Mouse (Mus musculus) testis, adult 2 months (tissue): ENCODE results near the gene Nrip2. TPM values are rescaled to one million over a fixed set of nuclear protein-coding genes. Genes with fewer than 3 reads are reported as not detected.

ENCODE experiments used
- H3K27ac ChIP-seq: fragments of 200-500 bp; 2 replicates; pipeline ENCODE4 v1.5.1; 2012; ENCODE audit warnings: low read depth, low read length; ENCODE audit not compliant: control insufficient read depth, insufficient read depth
- H3K27me3 ChIP-seq: fragments of 200-500 bp; 2 replicates; pipeline ENCODE4 v1.6.1; 2012; ENCODE audit warnings: mild to moderate bottlenecking, low read length, moderate library complexity; ENCODE audit not compliant: control insufficient read depth, insufficient read depth
- H3K36me3 ChIP-seq: fragments of 200-500 bp; 2 replicates; pipeline ENCODE4 v1.6.1; 2012; ENCODE audit warnings: mild to moderate bottlenecking, low read length; ENCODE audit not compliant: control insufficient read depth, insufficient read depth
- H3K4me1 ChIP-seq: fragments of 200-500 bp; 2 replicates; pipeline ENCODE4 v1.6.1; 2012; ENCODE audit warnings: low read length; ENCODE audit not compliant: control insufficient read depth, insufficient read depth
- H3K4me3 ChIP-seq: fragments of 200-500 bp; 2 replicates; pipeline ENCODE4 v1.5.1; 2012; ENCODE audit warnings: low read depth, mild to moderate bottlenecking, low read length, moderate library complexity, mixed read lengths; ENCODE audit not compliant: control insufficient read depth
- CTCF ChIP-seq: fragments of 200-500 bp; IDR thresholded peaks from 2 replicates; pipeline ENCODE4 v1.5.1; 2012; ENCODE audit warnings: low read depth, mild to moderate bottlenecking, inconsistent platforms, low read length, moderate library complexity; ENCODE audit not compliant: control insufficient read depth, insufficient read depth, insufficient replicate concordance
- POLR2A ChIP-seq: fragments of 200-500 bp; IDR thresholded peaks from 2 replicates; pipeline ENCODE4 v1.6.1; 2012; ENCODE audit warnings: low read depth, mild to moderate bottlenecking, inconsistent platforms, low read length, moderate library complexity; ENCODE audit not compliant: control insufficient read depth
- polyA plus RNA-seq: library from polyadenylated mRNA; depleted of rRNA; stranded (reverse); fragments of >200 nt; gene quantifications from 2 replicates; pipeline ENCODE4 v1.2.3, GENCODE M21; 2012; rRNA removed

The Nrip2 gene
- 1.6 and 1.9 TPM in 2 replicates for polyA plus RNA-seq

DNA sequence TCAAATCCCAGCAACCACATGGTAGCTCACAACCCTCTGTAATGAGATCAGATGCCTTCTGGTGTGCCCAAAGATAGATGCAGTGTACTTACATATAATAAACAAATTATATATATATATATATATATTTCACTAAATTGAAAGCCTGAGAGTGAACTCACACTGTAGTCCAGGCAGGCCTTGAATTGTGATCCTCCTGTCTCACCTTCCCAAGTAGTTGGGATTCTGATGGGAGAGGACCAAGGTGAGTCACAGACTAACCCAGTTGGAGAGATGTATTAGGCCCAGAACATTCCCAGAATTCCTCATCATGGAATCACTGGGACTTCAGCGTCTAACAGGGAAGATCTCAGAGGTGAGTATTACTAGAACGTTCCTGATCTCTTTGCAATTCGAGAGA is at the start of gene Nrip2:
TSS of gene Nrip2 (plus strand) at position 301 of the 400 bp plus-strand sequence.
- Histone ChIP-seq H3K4me3 (no peak within 1 kb of the TSS), H3K27ac (no peak within 1 kb of the TSS)

DNA sequence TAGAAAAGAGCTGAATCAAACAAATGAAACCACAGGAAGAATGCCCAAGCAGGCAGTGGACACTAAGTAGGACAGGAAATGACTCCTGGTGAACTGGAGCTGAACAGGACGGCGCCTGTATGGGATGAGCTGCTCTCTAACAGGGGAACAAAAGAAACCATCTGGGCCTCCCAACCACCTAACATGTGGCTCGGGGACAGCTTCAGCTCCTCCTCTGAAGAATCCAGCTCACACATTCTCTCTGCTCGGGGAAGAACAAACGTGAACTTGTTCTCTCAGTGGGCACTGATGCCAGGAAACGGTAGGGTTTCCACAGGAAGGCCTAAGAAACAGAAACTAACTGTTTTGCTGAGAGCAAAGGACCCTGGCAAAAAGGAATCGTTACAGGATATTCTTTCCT is 49.4 kb upstream of the Nrip2 start:
- Histone ChIP-seq H3K27ac (no peak overlapping the region), H3K36me3 (no peaks in the 10 kb centered on the region), H3K4me3 (no peak overlapping the region), H3K27me3 (no peaks in the 10 kb centered on the region), H3K4me1 (peaks cover 2% of the 10 kb centered on the region; the same call in 1 of the 2 replicates)
- TF ChIP-seq CTCF: no peak
- no peak for TF ChIP-seq POLR2A

More for the DNA sequence above, at the start of gene Nrip2:
- TF ChIP-seq CTCF (no peak), POLR2A (no peak)
- Histone ChIP-seq H3K36me3 (no peaks in the 10 kb centered on the region), H3K4me1 (peaks cover 9% of the 10 kb centered on the region), H3K27me3 (no peaks in the 10 kb centered on the region)

DNA sequence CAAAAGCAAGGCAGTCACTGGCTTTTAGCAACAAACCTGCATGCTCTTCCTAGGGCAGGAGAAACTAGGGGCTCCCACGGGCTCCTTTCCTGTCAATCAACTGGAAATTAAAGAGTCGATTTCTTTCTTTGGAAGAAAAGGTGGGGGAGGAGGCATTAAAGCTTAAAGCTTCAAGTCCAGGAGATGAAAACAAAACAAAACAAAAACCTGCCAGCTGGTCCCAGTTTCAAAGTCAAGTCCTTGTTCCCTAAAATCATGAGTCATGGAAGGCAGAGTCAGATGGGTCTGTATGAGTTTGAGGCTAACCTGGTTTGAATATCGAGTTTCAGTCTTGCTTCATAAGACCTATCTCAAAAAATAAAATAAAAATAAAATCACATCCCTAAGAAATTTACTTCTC is 45.0 kb upstream of the Nrip2 start:
- TF ChIP-seq CTCF: no peak
- TF ChIP-seq POLR2A: no peak
- H3K27me3 ChIP-seq: no peaks in the 10 kb centered on the region
- no peaks in the 10 kb centered on the region for H3K36me3 ChIP-seq
- no peak overlapping the region for H3K4me3 ChIP-seq
- H3K4me1 ChIP-seq: peaks cover 10% of the 10 kb centered on the region
- no peak overlapping the region for H3K27ac ChIP-seq

DNA sequence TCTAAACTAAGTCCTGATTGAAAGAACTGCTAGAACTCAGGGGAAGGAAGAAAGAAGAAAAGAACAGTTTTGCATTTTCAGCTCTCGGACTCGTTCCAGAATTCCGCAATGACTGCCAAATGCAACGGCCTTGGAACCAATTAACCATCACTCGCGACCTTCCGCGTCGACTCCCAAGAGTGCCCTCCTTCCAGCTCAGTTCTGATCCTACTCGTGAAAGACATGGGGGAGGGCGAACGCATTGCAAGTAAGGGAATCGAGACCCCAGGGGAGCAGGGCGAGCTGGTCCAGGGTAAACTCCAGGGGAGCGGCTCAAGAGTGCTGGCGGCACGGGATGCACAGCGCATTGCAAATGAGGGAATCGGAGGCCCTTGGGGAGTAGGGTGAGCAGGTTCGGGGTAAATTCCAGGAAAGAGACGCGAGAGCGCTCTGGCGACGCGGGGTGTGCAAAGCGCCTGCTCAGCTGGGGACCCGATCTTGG is 43.9 kb upstream of the Nrip2 start:
- no peaks in the 10 kb centered on the region for H3K36me3 ChIP-seq
- H3K27me3 ChIP-seq: no peaks in the 10 kb centered on the region
- peak overlapping the region; percentile 21 for H3K27ac ChIP-seq
- TF ChIP-seq POLR2A (no peak), CTCF (no peak)
- H3K4me1 ChIP-seq: peaks cover 10% of the 10 kb centered on the region
- peak overlapping the region; percentile 80 for H3K4me3 ChIP-seq

DNA sequence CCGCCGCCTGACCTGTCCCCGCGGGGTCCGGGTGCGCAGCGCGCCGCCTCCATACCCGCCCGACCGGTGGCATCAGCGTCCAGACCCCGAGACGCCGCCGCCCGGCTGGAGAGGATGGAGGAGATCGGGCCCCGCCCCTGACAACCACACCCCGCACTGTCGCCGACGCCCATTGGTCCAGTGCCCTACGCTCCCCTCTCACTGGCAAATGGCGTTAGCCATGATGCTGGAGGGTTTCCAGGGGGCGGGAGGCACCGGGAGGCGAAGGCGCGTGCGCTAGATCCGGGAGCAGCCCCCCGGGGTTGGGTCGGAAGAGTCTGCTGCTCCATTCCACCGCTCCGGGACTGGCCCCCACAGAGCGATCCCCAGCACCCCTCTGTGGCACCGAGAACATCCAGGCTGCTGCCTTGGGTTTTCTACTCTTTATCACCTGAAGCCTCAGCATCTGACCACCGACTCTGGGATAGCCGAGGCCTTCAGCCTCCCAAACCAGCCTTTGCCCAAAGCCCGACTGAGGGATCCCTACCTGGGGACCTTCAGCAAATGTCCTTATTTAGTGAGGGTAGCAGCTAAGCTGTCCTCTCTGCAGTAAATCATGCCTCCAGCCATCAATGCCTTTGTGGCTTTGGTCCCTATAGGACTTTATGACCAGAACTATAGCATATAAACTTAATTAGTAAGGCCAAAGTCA is 43.2 kb upstream of the Nrip2 start, which contains the start of gene Tulp3:
TSS of gene Tulp3 (minus strand) at position 126 of the 691 bp plus-strand sequence.
- Histone ChIP-seq H3K4me3 (peak within 1 kb of the TSS; percentile 80), H3K36me3 (no peaks in the 10 kb centered on the region), H3K27me3 (no peaks in the 10 kb centered on the region), H3K27ac (peak within 1 kb of the TSS; percentile 21), H3K4me1 (peaks cover 10% of the 10 kb centered on the region)
- TF ChIP-seq CTCF (no peak), POLR2A (peak; percentile 53)

DNA sequence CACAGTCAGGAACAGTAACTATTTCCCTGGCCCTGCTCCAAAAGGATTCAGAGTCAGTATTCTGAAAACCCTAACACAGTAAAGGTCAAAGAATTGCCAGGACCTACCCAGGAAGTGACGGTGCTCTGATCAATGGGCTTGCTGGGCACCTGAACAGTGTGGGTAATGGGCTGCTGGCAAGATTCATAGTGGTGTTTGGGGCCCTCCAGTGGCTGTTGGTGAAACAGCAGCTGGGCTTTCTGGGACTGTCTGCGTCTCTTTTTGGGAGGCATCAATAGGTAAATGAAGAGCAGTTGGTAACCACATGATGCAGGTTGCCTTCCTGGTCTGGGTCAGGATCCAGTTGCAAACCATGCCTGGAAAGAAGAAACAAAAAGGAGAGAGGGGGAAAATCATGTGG is 40.1 kb upstream of the Nrip2 start:
- H3K27ac ChIP-seq: no peak overlapping the region
- no peaks in the 10 kb centered on the region for H3K27me3 ChIP-seq
- TF ChIP-seq CTCF: peak; percentile 63; the same call in 1 of the 2 replicates
- no peak for TF ChIP-seq POLR2A
- no peak overlapping the region for H3K4me3 ChIP-seq
- no peaks in the 10 kb centered on the region for H3K36me3 ChIP-seq
- peaks cover 14% of the 10 kb centered on the region for H3K4me1 ChIP-seq

DNA sequence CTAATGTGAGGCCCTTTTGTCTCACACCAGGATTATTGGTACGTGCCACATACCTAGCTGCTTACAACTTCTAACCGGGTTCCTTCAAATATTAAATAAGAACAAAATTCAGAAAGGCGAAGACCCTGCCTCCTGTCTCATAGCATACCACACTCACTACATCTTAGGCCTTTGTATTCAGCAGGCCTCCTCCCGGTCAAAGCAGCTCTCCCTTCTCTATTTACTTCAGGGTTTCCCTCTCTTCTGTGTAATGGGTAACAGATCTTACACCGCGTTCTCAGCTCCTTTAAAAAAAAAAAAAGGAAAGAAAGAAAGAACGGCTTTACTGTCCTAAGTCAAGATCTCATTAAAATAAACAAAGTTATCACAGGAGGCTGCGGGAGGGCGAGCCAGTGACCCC is 37.2 kb upstream of the Nrip2 start:
- H3K27ac ChIP-seq: peak overlapping the region; percentile 65
- no peak for TF ChIP-seq CTCF
- TF ChIP-seq POLR2A: no peak
- peak overlapping the region; percentile 83 for H3K4me3 ChIP-seq
- H3K27me3 ChIP-seq: no peaks in the 10 kb centered on the region
- peaks cover 4% of the 10 kb centered on the region for H3K4me1 ChIP-seq
- H3K36me3 ChIP-seq: no peaks in the 10 kb centered on the region
